8 mouse cellular contexts compared by ENCODE assay signal in the genomic region with DNA sequence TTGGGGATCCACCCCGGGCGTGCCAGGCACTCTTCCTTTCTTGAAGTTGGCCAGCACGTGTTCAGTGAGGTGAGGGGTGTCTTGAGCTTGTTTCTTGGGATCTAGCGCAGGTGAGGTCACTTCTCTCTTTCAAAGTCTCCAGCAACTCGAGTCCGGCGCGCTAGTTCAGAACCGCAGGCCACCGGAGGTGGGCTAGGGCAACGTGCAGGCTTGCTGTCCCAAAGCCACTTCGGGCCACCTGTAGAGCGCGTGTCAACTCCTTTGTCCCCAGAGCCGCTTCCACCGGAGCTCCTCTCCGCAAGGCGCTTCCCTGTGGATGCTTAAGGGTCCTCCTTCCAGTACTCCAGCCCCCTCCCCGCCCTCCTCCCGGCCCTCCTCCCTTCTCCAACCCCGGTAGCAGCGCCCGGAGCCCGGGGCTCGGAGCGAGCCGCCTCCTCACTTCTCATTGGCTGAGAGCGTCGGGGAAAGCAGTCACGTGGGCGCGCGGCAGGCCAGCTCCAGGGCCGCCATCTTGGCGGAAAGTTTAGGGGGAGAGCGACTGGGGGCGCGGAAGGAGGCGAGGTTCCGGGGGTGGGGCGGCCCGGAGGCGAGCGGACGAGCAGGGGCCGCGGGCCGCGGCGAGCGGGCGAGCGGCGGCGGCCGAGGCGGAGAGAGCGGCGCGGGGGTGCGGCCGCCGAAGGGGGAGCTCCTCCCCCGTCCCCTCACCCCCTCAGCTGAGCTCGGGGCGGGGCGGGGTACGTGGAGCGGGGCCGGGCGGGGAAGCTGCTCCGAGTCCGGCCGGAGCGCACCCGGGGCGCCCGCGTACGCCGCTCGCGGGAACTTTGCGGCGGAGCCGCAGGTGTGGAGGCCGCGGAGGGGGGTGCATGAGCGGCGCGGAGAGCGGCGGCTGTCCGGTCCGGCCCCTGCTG. TPM values are rescaled to one million over a fixed set of nuclear protein-coding genes. Genes with fewer than 3 reads are reported as not detected.
A peak's percentile ranks its signal among the peaks of the same experiment; 100 is the strongest.
DNase-seq lines count a peak whose midpoint lies in the region; ATAC-seq and TF ChIP-seq lines count a peak whose summit lies in the region.

A gene (plus strand): TSS at position 65 of the 908 bp plus-strand sequence.

- H3K27ac ChIP-seq in gastrocnemius, adult 2 months, result peak within 1 kb of the TSS; percentile 95
- H3K27ac ChIP-seq in hindbrain, postnatal 0 days, result peak within 1 kb of the TSS; percentile 80
- peak within 1 kb of the TSS; percentile 66 for H3K27ac ChIP-seq in left cerebral cortex, adult 2 months

- peaks cover 3% of the 10 kb centered on the region; the same call in 1 of the 2 replicates for H3K4me1 ChIP-seq in hindbrain, postnatal 0 days (ENCODE audit: insufficient read depth, low read length)

- peak within 1 kb of the TSS; percentile 96 for H3K4me3 ChIP-seq in gastrocnemius, adult 2 months
- peak within 1 kb of the TSS; percentile 96 for H3K4me3 ChIP-seq in hindbrain, postnatal 0 days (ENCODE audit: low read length)
- H3K4me3 ChIP-seq in left cerebral cortex, adult 2 months, result peak within 1 kb of the TSS; percentile 96

- peak; percentile 22; the same call in 1 of the 2 replicates for TF ChIP-seq CTCF in gastrocnemius, adult 2 months (IDR thresholded peaks at IDR 0.05)
- TF ChIP-seq CTCF in hindbrain, postnatal 0 days (IDR thresholded peaks at IDR 0.05; ENCODE audit: low read depth), result no peak
- TF ChIP-seq CTCF in left cerebral cortex, adult 2 months (IDR thresholded peaks at IDR 0.05), result no peak

- no peaks in the 10 kb centered on the region for H3K27me3 ChIP-seq in hindbrain, postnatal 0 days (ENCODE audit: insufficient read depth, low read length)

- under 1% methylated on average over 57 of the region's 95 CpGs for WGBS in hindbrain, postnatal 0 days

- intact Hi-C loops in gastrocnemius, adult 2 months (cut with DNase I), result loop anchor here (5.0 kb wide), 1 partner anchor 56 kb away; no protein-coding TSS in a partner anchor
- intact Hi-C loops in left cerebral cortex, adult 2 months (cut with DNase I), result no loop called here

- peak within 1 kb of the TSS; percentile 89 for H3K4me2 ChIP-seq in hindbrain, postnatal 0 days (ENCODE audit: low read depth, low read length)

- peak within 1 kb of the TSS; percentile 78 for H3K9ac ChIP-seq in hindbrain, postnatal 0 days (replicated peaks; ENCODE audit: low read length)

- ATAC-seq in hindbrain, postnatal 0 days, result peak; percentile 97
- peak; percentile 92 for ATAC-seq in megakaryocyte, adult 5-6 weeks (ENCODE audit: poor library complexity, severe bottlenecking)

- peak; percentile 76 for DNase-seq in WW6 (ENCODE audit: low read depth, low spot score)
- peak; percentile 42 to 76 for DNase-seq in cerebellum, postnatal 4 days (ENCODE audit: low spot score in 2 of 2)
- DNase-seq in gastrocnemius, adult 2 months, result peak; percentile 94
- DNase-seq in hindbrain, postnatal 0 days (ENCODE audit: low spot score), result peak; percentile 92
- DNase-seq in left cerebral cortex, adult 2 months (ENCODE audit: extremely low spot score in 1 of 2, low spot score in 2 of 2), result peak; percentile 75 to 80
- peak; percentile 72 to 83 for DNase-seq in right cerebral cortex, adult 2 months (ENCODE audit: low spot score in 2 of 2)
- peak; percentile 86 for DNase-seq in urinary bladder, postnatal 14 days (ENCODE audit: low spot score)

- H3K9me3 ChIP-seq in hindbrain, postnatal 0 days (ENCODE audit: low read length), result no peaks in the 10 kb centered on the region

- no peaks in the 10 kb centered on the region for H3K36me3 ChIP-seq in hindbrain, postnatal 0 days (ENCODE audit: insufficient read depth, low read length)

RNA-seq across cellular contexts. Expression of the gene that starts here (rescaled TPM):
- total RNA-seq in gastrocnemius, adult 2 months (2021), result 10 to 100 TPM; 58.7 to 60.8 TPM
- 21.3 and 22.7 TPM in 2 replicates for total RNA-seq in hindbrain, postnatal 0 days (2014; rRNA removed)
- polyA plus RNA-seq in hindbrain, postnatal 0 days (2015; fragmentation: Nextera tagmentation; extraction: Ambion mirVana), result 11.3 and 11.4 TPM in 2 replicates
- total RNA-seq in left cerebral cortex, adult 2 months (2021), result 100 to 1,000 TPM; 185 to 202 TPM
- 22.4 TPM in 2 replicates for total RNA-seq in megakaryocyte, adult 5-6 weeks (2015)
- 45.2 and 48.1 TPM in 2 replicates for total RNA-seq in megakaryocyte, adult 5-6 weeks (2017)

Comparison
In these comparisons a context has a peak if more than half of its experiments do, and no peak if none do; other contexts are left out.
1. Peak in every context shown above with its lines: DNase-seq, ATAC-seq, H3K4me3 ChIP-seq and H3K27ac ChIP-seq.